Mouse (Mus musculus) monocyte, adult 5-6 weeks (primary cell): ENCODE measurements around the gene Tmem30a. TPM values are rescaled to one million over a fixed set of nuclear protein-coding genes. Genes with fewer than 3 reads are reported as not detected.
A peak's percentile ranks its signal among the peaks of the same experiment; 100 is the strongest.

ENCODE experiments used
- ATAC-seq: fragments of 153-309, 156-312 bp; replicated peaks from 2 replicates; pipeline ENCODE4 v1.8.0; 2017; ENCODE audit warnings: mild to moderate bottlenecking; ENCODE audit not compliant: low TSS enrichment, insufficient number of reproducible peaks, severe bottlenecking, poor library complexity, low FRiP score
- total RNA-seq: library from RNA; stranded (forward); fragments of 200-1000, 200-491, 200-594 nt; gene quantifications from 3 replicates; pipeline ENCODE4 v1.2.3, GENCODE M21; 2017

Gene Tmem30a
- 145 to 184 TPM (median 151 TPM) in 3 replicates for total RNA-seq

- ATAC-seq, result peak; percentile 90
Measured at GRCm38 (mm10) chr9:79792841-79793835, at the start of gene Tmem30a. Tmem30a (minus strand) TSS chr9:79793507.

GRCm38 (mm10) chr9:79842615-79843014 lies 49.3 kb upstream of the Tmem30a start:
- no peak for ATAC-seq

GRCm38 (mm10) chr9:79842028-79842427 lies 48.7 kb upstream of the Tmem30a start:
- no peak for ATAC-seq

GRCm38 (mm10) chr9:79831294-79831693 lies 38.0 kb upstream of the Tmem30a start:
- ATAC-seq, result no peak

GRCm38 (mm10) chr9:79830874-79831273 lies 37.6 kb upstream of the Tmem30a start:
- ATAC-seq, result no peak

GRCm38 (mm10) chr9:79829842-79830800 lies 36.8 kb upstream of the Tmem30a start:
- no peak for ATAC-seq

- ATAC-seq, result no peak
Measured at GRCm38 (mm10) chr9:79827072-79827471, 33.8 kb upstream of the Tmem30a start.

GRCm38 (mm10) chr9:79825526-79825925 lies 32.2 kb upstream of the Tmem30a start:
- no peak for ATAC-seq

GRCm38 (mm10) chr9:79823856-79824255 lies 30.5 kb upstream of the Tmem30a start:
- no peak for ATAC-seq

- no peak for ATAC-seq
Measured at GRCm38 (mm10) chr9:79823438-79823837, 30.1 kb upstream of the Tmem30a start.

GRCm38 (mm10) chr9:79816464-79816863 lies 23.2 kb upstream of the Tmem30a start:
- peak; percentile 74 for ATAC-seq

GRCm38 (mm10) chr9:79816013-79816412 lies 22.7 kb upstream of the Tmem30a start:
- peak; percentile 60 for ATAC-seq

GRCm38 (mm10) chr9:79814592-79814991 lies 21.3 kb upstream of the Tmem30a start:
- ATAC-seq, result no peak

- no peak for ATAC-seq
Measured at GRCm38 (mm10) chr9:79810969-79811902, 17.9 kb upstream of the Tmem30a start.

GRCm38 (mm10) chr9:79810534-79810933 lies 17.2 kb upstream of the Tmem30a start:
- ATAC-seq, result 0 out of 2 replicates have a peak, but pooled peaks have one; percentile 48

- no peak for ATAC-seq
Measured at GRCm38 (mm10) chr9:79809411-79809810, 16.1 kb upstream of the Tmem30a start.

- no peak for ATAC-seq
Measured at GRCm38 (mm10) chr9:79807178-79807577, 13.9 kb upstream of the Tmem30a start.
